Comparison of ENCODE assay signal across 34 mouse cellular contexts in genomic region chr10:41538986-41539385, GRCm38 (mm10). TPM values are rescaled to one million over a fixed set of nuclear protein-coding genes. Genes with fewer than 3 reads are reported as not detected.
"Had no signal": no experiment of that assay in that cellular context is flagged by ENCODE, and none has a peak within 500 bp of the region (broad histone marks: within the 10 kb centered on the region; RNA-seq: fewer than 3 reads in every experiment).

No protein-coding gene starts in this region.

- H3K9me3 ChIP-seq: heart, embryonic 12.5 days; heart, embryonic 13.5 days; heart, embryonic 15.5 days; hindbrain, embryonic 10.5 days; hindbrain, embryonic 12.5 days; hindbrain, embryonic 13.5 days; hindbrain, embryonic 15.5 days; intestine, embryonic 15.5 days; kidney, embryonic 15.5 days had no signal

- H3K27ac ChIP-seq: heart, embryonic 13.5 days; heart, embryonic 15.5 days; hindbrain, embryonic 10.5 days; hindbrain, embryonic 12.5 days; hindbrain, embryonic 13.5 days; hindbrain, embryonic 14.5 days; hindbrain, embryonic 15.5 days; hindbrain, postnatal 0 days; intestine, embryonic 15.5 days; kidney, embryonic 15.5 days; kidney, postnatal 0 days; layer of hippocampus, adult 2 months; left cerebral cortex, adult 2 months had no signal

- H3K4me1 ChIP-seq: heart, embryonic 12.5 days; heart, embryonic 13.5 days; heart, embryonic 15.5 days; hindbrain, embryonic 10.5 days; hindbrain, embryonic 12.5 days; hindbrain, embryonic 13.5 days; hindbrain, embryonic 15.5 days; intestine, embryonic 15.5 days; kidney, embryonic 15.5 days had no signal

- H3K9ac ChIP-seq: heart, embryonic 12.5 days; heart, embryonic 13.5 days; heart, embryonic 15.5 days; hindbrain, embryonic 12.5 days; hindbrain, embryonic 13.5 days; hindbrain, embryonic 14.5 days; hindbrain, embryonic 15.5 days; intestine, embryonic 15.5 days; kidney, embryonic 15.5 days had no signal

- DNase-seq: heart, postnatal 10 days; heart, postnatal 14 days; heart, postnatal 36 days; heart, postnatal 4 days; kidney, adult 11 months; kidney, adult 18-20 months; kidney, adult 2 months; kidney, adult 8-10 months; kidney, adult 9 months; kidney, postnatal 10 days; kidney, postnatal 14 days; kidney, postnatal 25 days; kidney, postnatal 36 days; kidney, postnatal 4 days; layer of hippocampus, adult 9-11 months; layer of hippocampus, postnatal 36 days had no signal

- ATAC-seq: hindbrain, embryonic 16.5 days; hindbrain, postnatal 0 days; inflammation-experienced regulatory T-cells, adult 6 months; intestine, embryonic 15.5 days; intestine, embryonic 16.5 days; intestine, postnatal 0 days had no signal

- H3K4me2 ChIP-seq: heart, embryonic 12.5 days; heart, embryonic 13.5 days; heart, embryonic 15.5 days; hindbrain, embryonic 12.5 days; hindbrain, embryonic 13.5 days; hindbrain, embryonic 14.5 days; hindbrain, embryonic 15.5 days; intestine, embryonic 15.5 days; kidney, embryonic 15.5 days had no signal

- H3K4me3 ChIP-seq: heart, embryonic 12.5 days; heart, embryonic 13.5 days; heart, embryonic 15.5 days; hindbrain, embryonic 10.5 days; hindbrain, embryonic 12.5 days; hindbrain, embryonic 13.5 days; hindbrain, embryonic 15.5 days; intestine, embryonic 15.5 days; kidney, embryonic 15.5 days; layer of hippocampus, adult 2 months; left cerebral cortex, adult 2 months had no signal

- H3K27me3 ChIP-seq: heart, embryonic 12.5 days; heart, embryonic 13.5 days; heart, embryonic 15.5 days; hindbrain, embryonic 12.5 days; hindbrain, embryonic 13.5 days; hindbrain, embryonic 15.5 days; intestine, embryonic 15.5 days; kidney, embryonic 15.5 days had no signal

RNA-seq across cellular contexts. Expression of gene Ppil6, which starts 48.7 kb away (rescaled TPM):
- polyA plus RNA-seq: inflammation-experienced regulatory T-cells, adult 6 months had no signal
